Mouse (Mus musculus) forebrain, embryonic 11.5 days (tissue): ENCODE results near the gene Galr2. TPM values are rescaled to one million over a fixed set of nuclear protein-coding genes. Genes with fewer than 3 reads are reported as not detected.
A peak's percentile ranks its signal among the peaks of the same experiment; 100 is the strongest.

ENCODE experiments used
- ATAC-seq: fragments of 200-750 bp; cut with Nextera tagmentation; replicated peaks from 2 replicates; pipeline ENCODE4 v1.8.0; 2017; ENCODE audit warnings: moderate TSS enrichment; ENCODE audit not compliant: low FRiP score
- DNase-seq: peaks from one replicate; pipeline ENCODE4 v3.0.0-alpha.2; 2017; ENCODE audit warnings: low spot score
- H3K27ac ChIP-seq: fragments of 300-500 bp; sonication (generic); 2 replicates; pipeline ENCODE4 v1.5.1; 2014; ENCODE audit warnings: low read depth, low read length
- H3K27me3 ChIP-seq: fragments of 300-500 bp; sonication (generic); 2 replicates; pipeline ENCODE4 v1.6.1; 2014; ENCODE audit warnings: mild to moderate bottlenecking, low read length, mixed read lengths; ENCODE audit not compliant: control insufficient read depth, insufficient read depth
- H3K36me3 ChIP-seq: fragments of 300-500 bp; sonication (generic); 2 replicates; pipeline ENCODE4 v1.6.1; 2014; ENCODE audit warnings: mild to moderate bottlenecking, low read length, moderate library complexity, mixed read lengths; ENCODE audit not compliant: control insufficient read depth, insufficient read depth
- H3K4me1 ChIP-seq: fragments of 300-500 bp; sonication (generic); replicated peaks from 2 replicates; pipeline ENCODE4 v1.6.1; 2014; ENCODE audit warnings: low read length, mixed read lengths; ENCODE audit not compliant: control insufficient read depth, insufficient read depth
- H3K4me2 ChIP-seq: fragments of 300-500 bp; sonication (generic); 2 replicates; pipeline ENCODE4 v1.6.1; 2014; ENCODE audit warnings: low read depth, mild to moderate bottlenecking, low read length, moderate library complexity, mixed read lengths; ENCODE audit not compliant: severe bottlenecking
- H3K4me3 ChIP-seq: fragments of 300-500 bp; sonication (generic); 2 replicates; pipeline ENCODE4 v1.5.1; 2014; ENCODE audit warnings: low read depth, low read length
- H3K9ac ChIP-seq: fragments of 300-500 bp; sonication (generic); 2 replicates; pipeline ENCODE4 v1.6.1; 2014; ENCODE audit warnings: low read length
- H3K9me3 ChIP-seq: fragments of 300-500 bp; sonication (generic); 2 replicates; pipeline ENCODE4 v1.6.1; 2016; ENCODE audit warnings: low read length, mixed read lengths; ENCODE audit not compliant: control insufficient read depth
- WGBS: fragments of 180-500 bp; shearing (Covaris S2); extraction: QIAGEN DNeasy Blood & Tissue Kit; methylation state at CpG from one replicate; pipeline ENCODE4 v1.1.7; 2014; 5-methylcytosine and 5-hydroxymethylcytosine counted together
- polyA plus RNA-seq: library from polyadenylated mRNA; unstranded; fragments of >200 nt; fragmentation: Nextera tagmentation; extraction: Ambion mirVana; gene quantifications from 2 replicates; pipeline ENCODE4 v1.2.1, GENCODE M21; 2014

The Galr2 gene
- polyA plus RNA-seq, 1 experiment from 2014 or later: not detected

DNA sequence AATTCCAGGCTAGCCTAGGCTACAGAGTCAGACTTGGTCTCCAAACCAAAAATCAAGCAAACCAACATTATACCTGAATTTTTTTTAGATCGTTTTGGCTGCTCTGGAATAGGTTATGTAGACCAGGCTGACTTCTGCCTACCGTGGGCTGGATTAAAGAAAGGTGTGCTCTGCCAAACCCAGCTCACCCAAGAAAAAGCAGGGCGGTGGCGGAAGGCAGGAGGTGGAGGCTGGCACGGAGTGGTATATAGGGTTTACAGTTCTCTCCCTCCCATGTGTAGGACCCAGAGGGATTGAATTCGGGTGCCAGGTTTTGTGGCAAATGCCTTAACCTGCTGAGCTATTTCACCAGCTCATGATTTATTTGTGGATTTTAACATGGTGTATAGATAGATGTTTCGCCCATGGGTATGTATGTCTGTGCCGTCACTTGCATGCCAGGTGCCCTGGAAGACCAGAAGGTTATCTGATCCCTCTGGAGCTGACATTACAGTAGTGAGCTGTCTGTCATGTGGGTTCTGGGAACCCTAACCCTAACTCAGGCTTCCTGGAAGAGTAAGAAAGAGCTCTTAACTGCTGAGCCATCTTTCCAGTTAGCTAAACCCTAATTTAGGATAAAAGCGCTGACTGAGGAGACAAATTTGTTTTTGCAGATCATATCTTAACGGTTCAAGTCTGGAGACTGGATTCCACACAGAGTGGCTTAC lies 26.4 kb downstream of the Galr2 start, which contains the start of gene Exoc7:
TSS of gene Exoc7 (minus strand) at position 215 of the 707 bp plus-strand sequence.
- Histone ChIP-seq H3K9ac (peak within 1 kb of the TSS; percentile 73), H3K36me3 (peaks cover 4% of the 10 kb centered on the region; the same call in 1 of the 2 replicates), H3K27ac (no peak within 1 kb of the TSS), H3K27me3 (no peaks in the 10 kb centered on the region; the same call in 1 of the 2 replicates), H3K4me1 (no peaks in the 10 kb centered on the region; the same call in 1 of the 2 replicates), H3K9me3 (no peaks in the 10 kb centered on the region), H3K4me2 (peak within 1 kb of the TSS; percentile 87), H3K4me3 (peak within 1 kb of the TSS; percentile 70)
- DNase-seq (no peak), ATAC-seq (peak; percentile 31; the same call in 1 of the 2 replicates)
- WGBS: 83% methylated on average over 10 of the region's 10 CpGs

GRCm38 (mm10) chr11:116307762-116308531 lies 27.2 kb downstream of the Galr2 start:
- H3K27ac ChIP-seq: no peak overlapping the region
- no peak overlapping the region for H3K4me3 ChIP-seq
- H3K9ac ChIP-seq: no peak overlapping the region
- no peak for DNase-seq
- no peaks in the 10 kb centered on the region; the same call in 1 of the 2 replicates for H3K4me1 ChIP-seq
- 90% methylated on average over 12 of the region's 12 CpGs for WGBS
- H3K9me3 ChIP-seq: no peaks in the 10 kb centered on the region
- H3K4me2 ChIP-seq: no peak overlapping the region
- H3K27me3 ChIP-seq: no peaks in the 10 kb centered on the region; the same call in 1 of the 2 replicates
- peaks cover 4% of the 10 kb centered on the region; the same call in 1 of the 2 replicates for H3K36me3 ChIP-seq
- no peak for ATAC-seq

GRCm38 (mm10) chr11:116309601-116310000 lies 28.9 kb downstream of the Galr2 start:
- Histone ChIP-seq H3K9ac (no peak overlapping the region), H3K27me3 (no peaks in the 10 kb centered on the region; the same call in 1 of the 2 replicates), H3K4me1 (no peaks in the 10 kb centered on the region; the same call in 1 of the 2 replicates), H3K36me3 (no peaks in the 10 kb centered on the region), H3K9me3 (no peaks in the 10 kb centered on the region), H3K4me2 (no peak overlapping the region), H3K4me3 (no peak overlapping the region), H3K27ac (no peak overlapping the region)
- no peak for ATAC-seq
- WGBS: 81% methylated on average over 3 of the region's 3 CpGs
- no peak for DNase-seq

GRCm38 (mm10) chr11:116311169-116311568 lies 30.4 kb downstream of the Galr2 start:
- ATAC-seq: no peak
- Histone ChIP-seq H3K4me3 (no peak overlapping the region), H3K27ac (no peak overlapping the region), H3K9ac (no peak overlapping the region), H3K9me3 (no peaks in the 10 kb centered on the region), H3K4me2 (no peak overlapping the region), H3K27me3 (no peaks in the 10 kb centered on the region; the same call in 1 of the 2 replicates), H3K4me1 (no peaks in the 10 kb centered on the region), H3K36me3 (no peaks in the 10 kb centered on the region)
- 71% methylated on average over 8 of the region's 8 CpGs for WGBS
- DNase-seq: no peak

DNA sequence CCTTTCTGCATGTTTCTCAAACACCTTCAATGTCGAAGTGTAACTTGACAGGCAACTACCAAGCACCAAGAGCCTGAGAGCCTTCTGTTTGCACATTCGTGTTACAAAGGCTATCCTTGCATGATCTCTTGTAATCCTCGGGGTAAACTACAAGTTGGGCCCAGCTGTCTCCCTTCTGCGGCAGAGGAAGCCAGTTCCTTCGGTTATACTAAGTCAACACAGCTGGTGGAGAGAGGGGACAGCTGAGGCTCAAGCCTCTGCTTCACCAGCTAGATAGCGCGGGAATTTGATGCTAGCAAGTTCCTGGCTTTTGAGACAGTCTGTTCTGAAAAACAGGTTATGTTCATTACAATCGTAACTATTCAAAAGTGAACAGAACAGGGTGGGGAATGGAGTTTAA lies 31.6 kb downstream of the Galr2 start:
- no peaks in the 10 kb centered on the region for H3K9me3 ChIP-seq
- H3K4me1 ChIP-seq: no peaks in the 10 kb centered on the region
- no peaks in the 10 kb centered on the region for H3K36me3 ChIP-seq
- DNase-seq: no peak
- no peaks in the 10 kb centered on the region; the same call in 1 of the 2 replicates for H3K27me3 ChIP-seq
- H3K4me3 ChIP-seq: no peak overlapping the region
- 70% methylated on average over 8 of the region's 8 CpGs for WGBS
- H3K4me2 ChIP-seq: no peak overlapping the region
- no peak overlapping the region for H3K27ac ChIP-seq
- no peak for ATAC-seq
- H3K9ac ChIP-seq: no peak overlapping the region

DNA sequence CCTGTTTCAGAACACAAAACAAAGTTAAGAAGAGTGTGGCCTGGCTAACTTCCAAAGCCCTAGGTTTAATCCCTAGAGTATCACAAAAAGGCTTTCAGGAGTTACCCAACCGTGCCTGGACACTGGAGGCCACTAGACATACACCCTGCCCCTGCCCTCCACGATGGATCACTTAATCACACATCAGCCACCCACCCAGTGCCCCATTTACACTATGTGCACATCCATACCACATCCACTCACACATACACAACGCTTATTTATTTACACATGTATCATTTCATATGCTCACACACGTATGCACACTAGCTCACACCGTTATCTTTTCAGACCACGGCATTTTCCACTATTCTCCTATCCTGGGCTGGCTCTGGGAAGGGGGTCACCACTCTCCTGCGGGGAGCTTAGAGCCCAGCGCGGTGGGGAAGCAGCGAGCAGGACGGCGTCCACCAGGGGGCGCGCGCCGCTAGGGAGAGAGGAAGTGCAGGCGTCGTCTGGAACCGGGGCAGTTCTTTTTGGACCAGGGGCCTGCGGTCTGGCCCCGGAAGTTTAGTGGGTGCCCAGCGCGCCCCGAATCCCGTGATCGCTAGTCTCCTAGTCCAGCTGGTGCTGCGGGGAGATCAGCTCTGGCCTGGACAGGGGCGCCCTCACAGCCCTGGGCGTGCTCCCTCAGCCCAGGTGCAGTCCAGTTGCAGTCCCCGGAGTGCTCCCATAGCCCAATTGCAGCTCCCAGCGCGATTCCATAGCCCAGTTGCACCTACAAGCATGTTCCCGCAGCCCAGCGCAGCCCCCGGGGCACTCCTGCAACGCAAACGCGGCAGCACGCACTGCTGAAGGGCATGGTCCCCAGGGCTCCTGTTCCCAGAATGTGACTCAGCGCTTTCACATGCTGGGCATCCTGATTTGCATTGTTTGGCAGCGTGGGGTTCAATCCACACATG lies 38.2 kb downstream of the Galr2 start:
- no peaks in the 10 kb centered on the region for H3K36me3 ChIP-seq
- H3K9me3 ChIP-seq: no peaks in the 10 kb centered on the region
- peaks cover 6% of the 10 kb centered on the region; the same call in 1 of the 2 replicates for H3K4me1 ChIP-seq
- ATAC-seq (peak; percentile 84), DNase-seq (peak; percentile 95)
- 2% methylated on average over 41 of the region's 41 CpGs for WGBS
- peak overlapping the region; percentile 81 for H3K9ac ChIP-seq
- peak overlapping the region; percentile 95 for H3K4me2 ChIP-seq
- H3K4me3 ChIP-seq: peak overlapping the region; percentile 36
- H3K27me3 ChIP-seq: no peaks in the 10 kb centered on the region
- H3K27ac ChIP-seq: no peak overlapping the region

DNA sequence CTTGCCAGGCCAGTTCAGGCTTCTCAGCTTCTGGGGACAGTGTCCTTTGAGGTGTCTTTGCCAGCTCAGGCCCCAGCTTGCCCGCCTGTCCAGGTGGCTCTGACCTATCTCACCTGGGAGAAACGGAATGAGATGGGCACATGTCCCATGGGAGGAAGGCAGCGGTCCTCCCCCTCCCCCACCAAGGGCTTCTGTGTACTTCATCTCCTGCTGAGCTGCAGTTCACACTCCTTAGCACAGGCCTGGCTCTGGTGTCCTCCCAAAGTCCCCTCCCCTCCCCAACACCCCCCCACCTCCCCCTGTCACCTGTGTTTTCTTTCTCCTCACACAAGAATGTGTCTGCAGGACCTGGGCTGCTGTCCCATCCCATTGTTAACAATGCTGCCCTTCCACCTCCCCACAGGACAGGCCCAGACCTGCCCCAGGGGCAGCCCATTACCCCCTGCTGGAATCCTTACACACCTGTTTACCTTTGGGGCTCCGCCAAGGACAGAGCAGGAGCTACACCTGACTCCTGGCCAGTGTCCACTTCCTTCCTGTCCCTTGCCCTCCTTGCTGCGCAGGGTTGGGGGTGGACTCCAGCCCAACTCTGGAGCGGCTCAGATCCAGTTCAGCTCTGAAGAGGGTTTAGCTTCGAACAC lies 46.3 kb downstream of the Galr2 start:
- no peaks in the 10 kb centered on the region for H3K36me3 ChIP-seq
- H3K27me3 ChIP-seq: no peaks in the 10 kb centered on the region
- no peak overlapping the region for H3K4me3 ChIP-seq
- H3K4me1 ChIP-seq: peaks cover 25% of the 10 kb centered on the region
- no peak overlapping the region for H3K27ac ChIP-seq
- H3K9ac ChIP-seq: no peak overlapping the region
- no peak for ATAC-seq
- no peak overlapping the region for H3K4me2 ChIP-seq
- DNase-seq: no peak
- 71% methylated on average over 7 of the region's 7 CpGs for WGBS
- no peaks in the 10 kb centered on the region for H3K9me3 ChIP-seq
